Mouse (Mus musculus) midbrain, postnatal 0 days (tissue): ENCODE measurements around the gene 1700102P08Rik. TPM values are rescaled to one million over a fixed set of nuclear protein-coding genes. Genes with fewer than 3 reads are reported as not detected.
A peak's percentile ranks its signal among the peaks of the same experiment; 100 is the strongest.

Experiments
- ATAC-seq: fragments of 200-750 bp; cut with Nextera tagmentation; 2 replicates; pipeline ENCODE4 v1.8.0; 2017; ENCODE audit warnings: moderate number of reproducible peaks, mild to moderate bottlenecking, moderate TSS enrichment, moderate library complexity; ENCODE audit not compliant: low FRiP score
- DNase-seq: peaks from one replicate; pipeline ENCODE4 v3.0.0-alpha.2; 2015; ENCODE audit warnings: low spot score
- H3K27ac ChIP-seq: fragments of 300-500 bp; sonication (generic); 2 replicates; pipeline ENCODE4 v1.5.1; 2014; ENCODE audit warnings: low read depth, mild to moderate bottlenecking, low read length, mixed read lengths
- H3K27me3 ChIP-seq: fragments of 300-500 bp; sonication (generic); 2 replicates; pipeline ENCODE4 v1.6.1; 2014; ENCODE audit warnings: low read length, control low read depth, mixed read lengths; ENCODE audit not compliant: insufficient read depth
- H3K36me3 ChIP-seq: fragments of 300-500 bp; sonication (generic); 2 replicates; pipeline ENCODE4 v1.6.1; 2014; ENCODE audit warnings: low read length, control low read depth, mixed read lengths; ENCODE audit not compliant: insufficient read depth
- H3K4me1 ChIP-seq: fragments of 300-500 bp; sonication (generic); 2 replicates; pipeline ENCODE4 v1.6.1; 2014; ENCODE audit warnings: mild to moderate bottlenecking, control low read depth, antibody characterized with exemption, low read length, mixed read lengths; ENCODE audit not compliant: insufficient read depth
- H3K4me2 ChIP-seq: fragments of 300-500 bp; sonication (generic); 2 replicates; pipeline ENCODE4 v1.6.1; 2014; ENCODE audit warnings: low read depth, mild to moderate bottlenecking, low read length, mixed read lengths; ENCODE audit not compliant: poor library complexity, severe bottlenecking
- H3K4me3 ChIP-seq: fragments of 300-500 bp; sonication (generic); 2 replicates; pipeline ENCODE4 v1.5.1; 2014; ENCODE audit warnings: low read depth, mild to moderate bottlenecking, low read length, moderate library complexity
- H3K9ac ChIP-seq: fragments of 300-500 bp; sonication (generic); replicated peaks from 2 replicates; pipeline ENCODE4 v1.6.1; 2014; ENCODE audit warnings: mild to moderate bottlenecking, low read length, moderate library complexity, mixed read lengths; ENCODE audit not compliant: poor library complexity, severe bottlenecking
- H3K9me3 ChIP-seq: fragments of 300-500 bp; sonication (generic); 2 replicates; pipeline ENCODE4 v1.6.1; 2016; ENCODE audit warnings: low read length, control low read depth
- CTCF ChIP-seq: IDR thresholded peaks from 2 replicates; pipeline ENCODE4 v1.5.1; 2016; ENCODE audit warnings: antibody characterized with exemption, mild to moderate bottlenecking
- WGBS: fragments of 180-500 bp; shearing (Covaris S2); extraction: QIAGEN DNeasy Blood & Tissue Kit; methylation state at CpG from one replicate; pipeline ENCODE4 v1.1.7; 2014; 5-methylcytosine and 5-hydroxymethylcytosine counted together
- polyA plus RNA-seq: library from polyadenylated mRNA; unstranded; fragments of >200 nt; fragmentation: Nextera tagmentation; extraction: Ambion mirVana; gene quantifications from 2 replicates; pipeline ENCODE4 v1.2.1, GENCODE M21; 2015
- total RNA-seq: library from RNA; depleted of rRNA; stranded (reverse); fragments of >200 nt; gene quantifications from 2 replicates; pipeline ENCODE4 v1.2.3, GENCODE M21; 2014

Gene 1700102P08Rik
- total and polyA plus RNA-seq, 2 experiments from 2014 or later: 1.4 to 3.0 TPM

- Histone ChIP-seq H3K4me2 (peak overlapping the region; percentile 71), H3K9me3 (no peaks in the 10 kb centered on the region), H3K4me3 (peak overlapping the region; percentile 95), H3K36me3 (peaks cover 21% of the 10 kb centered on the region), H3K27ac (peak overlapping the region; percentile 82), H3K4me1 (no peaks in the 10 kb centered on the region), H3K27me3 (no peaks in the 10 kb centered on the region), H3K9ac (peak overlapping the region; percentile 83)
- DNase-seq (no peak), ATAC-seq (0 out of 2 replicates have a peak, but pooled peaks have one; percentile 3)
- no peak for TF ChIP-seq CTCF
- 7% methylated on average over 13 of the region's 14 CpGs for WGBS
Observed at GRCm38 (mm10) chr9:108348290-108348680, 44.3 kb upstream of the 1700102P08Rik start.

GRCm38 (mm10) chr9:108349727-108350126 is 42.9 kb upstream of the 1700102P08Rik start:
- no peak overlapping the region for H3K4me2 ChIP-seq
- H3K27me3 ChIP-seq: no peaks in the 10 kb centered on the region
- no peak for ATAC-seq
- peaks cover 32% of the 10 kb centered on the region for H3K36me3 ChIP-seq
- H3K9ac ChIP-seq: no peak overlapping the region
- H3K4me3 ChIP-seq: no peak overlapping the region
- H3K27ac ChIP-seq: no peak overlapping the region
- TF ChIP-seq CTCF: no peak
- no peaks in the 10 kb centered on the region for H3K4me1 ChIP-seq
- H3K9me3 ChIP-seq: no peaks in the 10 kb centered on the region
- 98% methylated on average over 4 of the region's 4 CpGs for WGBS
- DNase-seq: no peak

GRCm38 (mm10) chr9:108378234-108378633 is 14.4 kb upstream of the 1700102P08Rik start:
- DNase-seq: no peak
- Histone ChIP-seq H3K9ac (no peak overlapping the region), H3K9me3 (no peaks in the 10 kb centered on the region), H3K4me3 (no peak overlapping the region), H3K36me3 (peaks cover 66% of the 10 kb centered on the region), H3K27me3 (no peaks in the 10 kb centered on the region), H3K27ac (no peak overlapping the region), H3K4me2 (no peak overlapping the region), H3K4me1 (no peaks in the 10 kb centered on the region)
- no peak for TF ChIP-seq CTCF
- ATAC-seq: no peak
- 94% methylated on average over 9 of the region's 9 CpGs for WGBS

DNA sequence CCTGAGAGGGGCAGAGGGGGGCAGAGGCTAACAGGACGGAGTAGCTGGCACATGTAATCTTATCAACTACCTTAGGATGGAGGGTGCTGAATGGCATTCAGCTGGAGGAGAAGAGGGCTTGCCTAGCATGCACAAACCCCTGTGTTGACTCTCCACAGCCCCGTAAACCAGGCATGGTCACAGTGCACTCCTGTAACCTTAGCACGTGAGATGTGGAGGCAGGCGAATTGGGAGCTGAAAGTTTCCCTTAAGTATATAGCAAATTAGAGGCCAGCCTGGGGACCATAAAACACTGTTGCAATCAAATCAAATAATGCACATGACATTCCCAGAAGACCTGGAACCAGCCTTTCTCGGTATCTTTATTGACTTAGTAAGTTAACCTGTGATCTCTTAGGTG is 13.9 kb upstream of the 1700102P08Rik start:
- 95% methylated on average over 5 of the region's 5 CpGs for WGBS
- no peak overlapping the region for H3K4me3 ChIP-seq
- H3K27me3 ChIP-seq: no peaks in the 10 kb centered on the region
- H3K4me2 ChIP-seq: no peak overlapping the region
- H3K4me1 ChIP-seq: no peaks in the 10 kb centered on the region
- no peak for DNase-seq
- H3K36me3 ChIP-seq: peaks cover 65% of the 10 kb centered on the region
- H3K9me3 ChIP-seq: no peaks in the 10 kb centered on the region
- no peak for TF ChIP-seq CTCF
- no peak overlapping the region for H3K27ac ChIP-seq
- ATAC-seq: no peak
- H3K9ac ChIP-seq: no peak overlapping the region

- ATAC-seq: no peak
- H3K9me3 ChIP-seq: no peaks in the 10 kb centered on the region
- H3K9ac ChIP-seq: no peak overlapping the region
- WGBS: 88% methylated on average over 4 of the region's 4 CpGs
- no peak for DNase-seq
- H3K4me3 ChIP-seq: no peak overlapping the region
- H3K36me3 ChIP-seq: peaks cover 65% of the 10 kb centered on the region
- H3K27ac ChIP-seq: no peak overlapping the region
- no peak for TF ChIP-seq CTCF
- H3K4me2 ChIP-seq: no peak overlapping the region
- no peaks in the 10 kb centered on the region for H3K4me1 ChIP-seq
- no peaks in the 10 kb centered on the region for H3K27me3 ChIP-seq
Observed at GRCm38 (mm10) chr9:108379294-108379693, 13.3 kb upstream of the 1700102P08Rik start.

DNA sequence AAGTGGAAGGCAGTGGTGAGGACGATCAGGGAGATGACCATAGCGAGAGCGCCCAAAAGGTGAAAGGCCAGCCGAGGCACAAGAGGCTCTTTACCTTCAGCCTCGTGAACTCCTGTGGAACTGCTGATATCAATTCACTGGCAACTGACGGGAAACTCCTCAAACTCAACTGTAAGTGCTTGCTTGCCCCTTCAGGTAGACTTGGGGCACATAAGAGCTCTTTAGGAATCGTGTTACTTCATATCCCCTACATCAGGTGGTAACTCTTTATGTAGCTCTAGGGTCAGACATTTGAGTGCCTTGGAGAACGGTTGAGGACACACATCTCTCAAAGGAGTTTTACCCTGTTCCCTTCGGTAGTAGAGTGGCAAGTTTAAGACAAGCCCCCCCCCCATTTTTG is 11.2 kb upstream of the 1700102P08Rik start:
- WGBS: 95% methylated on average over 9 of the region's 9 CpGs

More for the DNA sequence above, 11.2 kb upstream of the 1700102P08Rik start:
- H3K4me2 ChIP-seq: no peak overlapping the region
- no peak for TF ChIP-seq CTCF
- no peak overlapping the region for H3K4me3 ChIP-seq
- no peaks in the 10 kb centered on the region for H3K4me1 ChIP-seq
- no peak overlapping the region for H3K9ac ChIP-seq
- H3K9me3 ChIP-seq: no peaks in the 10 kb centered on the region
- no peak overlapping the region for H3K27ac ChIP-seq
- H3K36me3 ChIP-seq: peaks cover 65% of the 10 kb centered on the region
- H3K27me3 ChIP-seq: no peaks in the 10 kb centered on the region
- ATAC-seq (no peak), DNase-seq (no peak)
